Mouse (Mus musculus) brain, embryonic 14.5 days (tissue): ENCODE measurements around the gene Apoa4.

ENCODE experiments used
- CTCF ChIP-seq: fragments of 200-500 bp; IDR thresholded peaks from 2 replicates; pipeline ENCODE4 v1.5.1; 2012; ENCODE audit warnings: inconsistent platforms, mild to moderate bottlenecking, moderate library complexity, borderline replicate concordance; ENCODE audit not compliant: insufficient read depth, insufficient read length; ENCODE audit errors: extremely low read depth
- POLR2A ChIP-seq: fragments of 200-500 bp; IDR thresholded peaks from 2 replicates; pipeline ENCODE4 v1.6.1; 2012; ENCODE audit warnings: mild to moderate bottlenecking, inconsistent platforms, borderline replicate concordance; ENCODE audit not compliant: poor library complexity, insufficient read depth, insufficient read length, severe bottlenecking; ENCODE audit errors: extremely low read depth

- no peak for TF ChIP-seq CTCF
- no peak for TF ChIP-seq POLR2A
These were observed 22.3 kb upstream of the Apoa4 start for GRCm38 (mm10) chr9:46218176-46218575.
